Mouse (Mus musculus) hindbrain, embryonic 12.5 days (tissue): ENCODE measurements around the gene Degs2. TPM values are rescaled to one million over a fixed set of nuclear protein-coding genes. Genes with fewer than 3 reads are reported as not detected.
"Not testable (repeated sequence)": the region's sequence is repeated elsewhere in the genome, so short reads cannot be mapped to it uniquely, and the experiment has no call there.

Experiments
- ATAC-seq: fragments of 200-750 bp; cut with Nextera tagmentation; 2 replicates; pipeline ENCODE4 v1.8.0; 2017; ENCODE audit warnings: moderate TSS enrichment; ENCODE audit not compliant: low FRiP score
- H3K27ac ChIP-seq: fragments of 300-500 bp; sonication (generic); 2 replicates; pipeline ENCODE4 v1.5.1; 2016; ENCODE audit warnings: mild to moderate bottlenecking
- H3K27me3 ChIP-seq: fragments of 300-500 bp; sonication (generic); 2 replicates; pipeline ENCODE4 v1.6.1; 2016; ENCODE audit warnings: mild to moderate bottlenecking
- H3K36me3 ChIP-seq: fragments of 300-500 bp; sonication (generic); 2 replicates; pipeline ENCODE4 v1.6.1; 2016; ENCODE audit warnings: mild to moderate bottlenecking
- H3K4me1 ChIP-seq: fragments of 300-500 bp; sonication (generic); 2 replicates; pipeline ENCODE4 v1.6.1; 2016
- H3K4me2 ChIP-seq: fragments of 300-500 bp; sonication (generic); replicated peaks from 2 replicates; pipeline ENCODE4 v1.6.1; 2016; ENCODE audit warnings: mild to moderate bottlenecking
- H3K4me3 ChIP-seq: fragments of 300-500 bp; sonication (generic); 2 replicates; pipeline ENCODE4 v1.5.1; 2016; ENCODE audit warnings: mild to moderate bottlenecking
- H3K9ac ChIP-seq: fragments of 300-500 bp; sonication (generic); 2 replicates; pipeline ENCODE4 v1.6.1; 2016; ENCODE audit warnings: mild to moderate bottlenecking, moderate library complexity
- H3K9me3 ChIP-seq: fragments of 300-500 bp; sonication (generic); replicated peaks from 2 replicates; pipeline ENCODE4 v1.6.1; 2016; ENCODE audit warnings: mild to moderate bottlenecking
- WGBS: fragments of 180-500 bp; shearing (Covaris S2); methylation state at CpG from one replicate; pipeline ENCODE4 v1.1.7; 2016; 5-methylcytosine and 5-hydroxymethylcytosine counted together
- polyA plus RNA-seq: library from polyadenylated mRNA; unstranded; fragments of >200 nt; fragmentation: Nextera tagmentation; extraction: Ambion mirVana; gene quantifications from 2 replicates; pipeline ENCODE4 v1.2.1, GENCODE M21; 2016

The Degs2 gene
- polyA plus RNA-seq, 1 experiment from 2014 or later: 2.2 TPM

DNA sequence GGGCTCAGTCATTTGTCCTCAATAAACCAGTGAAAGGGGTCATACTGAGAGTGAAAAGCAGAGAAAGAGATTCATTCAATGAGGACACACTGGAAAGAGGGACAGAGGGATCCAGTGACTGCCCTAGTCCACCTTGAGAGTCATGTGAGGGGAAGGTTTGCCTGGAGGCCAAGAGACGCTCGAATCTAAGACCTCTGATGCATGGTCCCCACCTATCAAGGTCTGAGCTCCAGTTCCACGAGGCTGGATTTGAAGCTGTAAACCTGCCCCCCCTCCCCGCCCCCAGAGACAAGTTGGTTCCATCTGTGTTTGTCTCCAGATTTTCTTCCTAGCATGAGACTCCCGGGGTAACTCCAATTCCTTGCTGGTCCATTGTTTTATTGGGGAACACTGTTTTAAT lies 13.7 kb upstream of the Degs2 start:
- WGBS: 80% methylated on average over 5 of the region's 5 CpGs
- no peak overlapping the region for H3K4me3 ChIP-seq

DNA sequence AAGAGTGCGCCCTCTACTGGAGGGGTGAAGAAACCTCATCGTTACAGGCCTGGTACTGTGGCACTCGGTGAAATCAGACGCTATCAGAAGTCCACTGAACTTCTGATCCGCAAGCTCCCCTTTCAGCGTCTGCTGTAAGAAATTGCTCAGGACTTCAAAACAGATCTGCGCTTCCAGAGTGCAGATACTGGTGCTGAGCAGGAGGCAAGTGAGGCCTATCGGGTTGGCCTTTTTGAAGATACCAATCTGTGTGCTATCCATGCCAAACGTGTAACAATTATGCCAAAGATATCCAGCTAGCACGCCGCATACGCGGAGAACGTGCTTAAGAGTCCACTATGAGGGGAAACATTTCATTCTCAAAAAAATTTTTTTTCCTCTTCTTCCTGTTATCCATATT lies 11.9 kb upstream of the Degs2 start:
- H3K4me3 ChIP-seq, ATAC-seq, H3K4me2 ChIP-seq, H3K9me3 ChIP-seq, H3K36me3 ChIP-seq, H3K4me1 ChIP-seq, H3K9ac ChIP-seq, H3K27me3 ChIP-seq, H3K27ac ChIP-seq: not testable (repeated sequence)
- 96% methylated on average over 14 of the region's 14 CpGs for WGBS

More for the DNA sequence above, 13.7 kb upstream of the Degs2 start:
- H3K36me3 ChIP-seq: no peaks in the 10 kb centered on the region
- H3K4me1 ChIP-seq: no peaks in the 10 kb centered on the region
- H3K9me3 ChIP-seq: no peaks in the 10 kb centered on the region
- H3K27ac ChIP-seq: no peak overlapping the region
- no peak overlapping the region for H3K4me2 ChIP-seq
- no peaks in the 10 kb centered on the region for H3K27me3 ChIP-seq
- no peak overlapping the region for H3K9ac ChIP-seq
- no peak for ATAC-seq

DNA sequence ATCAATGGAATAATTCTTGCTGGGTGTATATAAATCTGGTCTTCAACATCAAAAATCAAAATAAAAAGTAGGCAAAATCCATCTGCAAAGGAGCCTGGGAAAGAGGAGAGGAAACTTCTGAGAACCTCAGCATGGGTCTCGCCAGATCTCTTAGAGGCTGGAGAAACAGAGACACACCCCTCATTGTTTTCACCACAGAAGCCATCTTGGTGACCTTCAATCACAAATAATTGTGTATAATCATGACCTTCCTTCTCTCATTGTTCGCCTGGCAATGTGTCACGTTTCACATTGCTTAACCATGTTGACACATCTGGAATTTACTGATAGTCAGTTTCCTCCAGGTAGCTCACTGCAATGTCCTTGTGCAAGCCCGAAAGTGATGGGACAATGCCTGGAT lies 10.4 kb upstream of the Degs2 start:
- 0 out of 2 replicates have a peak, but pooled peaks cover 2% of the 10 kb centered on the region for H3K4me1 ChIP-seq
- no peak overlapping the region for H3K9ac ChIP-seq
- H3K27me3 ChIP-seq: no peaks in the 10 kb centered on the region
- no peaks in the 10 kb centered on the region for H3K36me3 ChIP-seq
- H3K4me3 ChIP-seq: no peak overlapping the region
- WGBS: 87% methylated on average over 4 of the region's 4 CpGs
- no peak overlapping the region for H3K27ac ChIP-seq
- no peak for ATAC-seq
- H3K9me3 ChIP-seq: no peaks in the 10 kb centered on the region
- H3K4me2 ChIP-seq: no peak overlapping the region

DNA sequence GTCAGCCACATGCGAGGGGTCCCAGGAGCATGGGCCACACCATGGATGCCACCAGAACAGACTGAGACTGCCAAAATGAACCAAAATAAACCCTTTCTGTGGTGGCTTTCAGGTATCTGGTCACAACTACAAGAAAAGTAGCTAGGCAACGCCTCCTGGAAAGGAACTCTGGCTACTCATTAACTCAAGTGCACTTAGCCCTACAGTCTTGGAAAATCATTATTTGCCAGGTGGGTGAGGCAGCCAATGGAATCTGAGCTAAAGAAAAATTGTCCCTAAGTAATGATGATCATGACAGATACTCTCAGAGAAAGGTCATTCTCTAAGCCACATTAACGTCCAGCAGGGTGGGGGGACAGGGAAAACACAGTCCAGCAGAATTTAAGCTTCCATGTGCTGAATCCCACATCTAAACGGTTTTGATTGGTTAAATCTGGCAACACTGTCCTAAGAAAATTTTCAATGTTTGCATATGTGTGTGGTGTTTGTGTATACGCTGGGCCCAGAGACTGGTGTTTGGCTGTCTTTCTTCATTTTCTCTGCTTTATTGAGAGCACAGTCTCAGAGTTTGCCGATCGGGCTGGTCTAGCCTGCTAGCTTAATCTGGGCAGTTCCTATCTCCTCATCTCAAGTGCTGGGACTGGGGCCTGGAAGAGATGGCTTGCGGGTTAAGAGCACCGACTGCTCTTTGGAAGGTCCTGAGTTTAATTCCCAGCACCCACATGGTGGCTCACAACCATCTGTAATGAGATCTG lies 8.9 kb upstream of the Degs2 start:
- H3K4me2 ChIP-seq: no peak overlapping the region
- H3K27me3 ChIP-seq: no peaks in the 10 kb centered on the region
- H3K36me3 ChIP-seq: no peaks in the 10 kb centered on the region
- 83% methylated on average over 9 of the region's 9 CpGs for WGBS
- no peak overlapping the region for H3K4me3 ChIP-seq
- no peaks in the 10 kb centered on the region for H3K9me3 ChIP-seq
- no peak for ATAC-seq
- 0 out of 2 replicates have a peak, but pooled peaks cover 2% of the 10 kb centered on the region for H3K4me1 ChIP-seq
- no peak overlapping the region for H3K27ac ChIP-seq
- H3K9ac ChIP-seq: no peak overlapping the region

DNA sequence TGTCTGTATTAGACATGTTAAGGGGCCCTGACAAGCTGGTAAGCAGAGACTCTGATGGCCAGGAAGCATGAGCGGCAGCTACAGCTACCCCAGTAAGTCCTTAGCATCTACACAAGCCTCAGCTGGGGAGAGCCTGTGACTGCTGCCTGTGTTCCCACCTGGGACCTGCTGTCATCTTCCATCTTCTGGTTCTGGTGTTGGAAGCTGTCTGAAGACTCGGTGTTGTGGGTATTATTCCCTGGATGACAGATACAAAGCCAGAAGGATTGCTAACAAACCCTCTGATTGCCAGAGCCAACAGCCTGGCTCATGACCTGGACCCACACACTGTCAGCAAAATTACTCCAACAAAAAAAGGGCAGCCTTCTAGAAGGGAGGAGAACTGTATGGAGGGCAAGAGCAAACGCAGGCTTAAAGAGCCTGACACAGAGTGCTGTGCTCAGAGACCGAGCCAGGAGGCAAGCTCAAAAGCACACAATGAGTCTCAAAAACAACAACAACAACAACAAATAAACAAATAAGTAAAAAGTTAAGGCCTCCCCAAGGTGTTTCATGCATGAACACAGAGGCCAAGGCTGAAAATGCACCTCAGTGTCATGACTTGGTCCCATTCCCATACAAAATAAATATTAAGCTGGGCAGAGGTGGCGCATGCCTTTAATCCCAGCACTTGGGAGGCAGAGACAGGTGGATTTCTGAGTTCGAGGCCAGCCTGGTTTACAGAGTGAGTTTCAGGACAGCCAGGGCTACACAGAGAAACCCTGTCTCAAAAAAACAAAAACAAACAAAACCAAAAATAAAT lies 8.1 kb upstream of the Degs2 start:
- Histone ChIP-seq H3K36me3 (no peaks in the 10 kb centered on the region), H3K9ac (no peak overlapping the region), H3K27me3 (no peaks in the 10 kb centered on the region), H3K27ac (no peak overlapping the region), H3K4me2 (no peak overlapping the region), H3K9me3 (no peaks in the 10 kb centered on the region), H3K4me3 (no peak overlapping the region), H3K4me1 (0 out of 2 replicates have a peak, but pooled peaks cover 2% of the 10 kb centered on the region)
- 85% methylated on average over 6 of the region's 6 CpGs for WGBS
- no peak for ATAC-seq

DNA sequence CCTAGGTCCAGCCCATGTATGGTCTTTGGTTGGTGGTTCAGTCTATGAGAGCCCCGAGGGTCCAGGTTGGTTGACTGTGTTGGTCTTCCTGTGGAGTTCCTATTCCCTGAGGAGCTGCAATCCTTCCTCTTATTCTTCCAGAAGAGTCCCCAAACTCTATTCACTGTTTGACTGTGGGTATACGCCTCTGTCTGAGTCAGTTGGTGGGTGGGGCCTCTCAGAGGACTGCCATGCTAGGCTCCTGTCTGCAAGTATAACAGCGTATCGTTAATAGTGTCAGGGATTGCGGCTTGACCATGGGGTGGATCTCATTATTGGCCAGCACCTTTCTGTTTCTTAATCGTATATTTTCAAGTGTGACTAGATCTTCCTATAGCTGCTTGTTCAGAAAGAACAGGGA lies 7.3 kb upstream of the Degs2 start:
- H3K9me3 ChIP-seq: no peaks in the 10 kb centered on the region
- H3K36me3 ChIP-seq: no peaks in the 10 kb centered on the region
- H3K4me1 ChIP-seq: 0 out of 2 replicates have a peak, but pooled peaks cover 2% of the 10 kb centered on the region
- no peak overlapping the region for H3K9ac ChIP-seq
- no peak overlapping the region for H3K4me3 ChIP-seq
- no peak for ATAC-seq
- H3K27me3 ChIP-seq: no peaks in the 10 kb centered on the region
- no peak overlapping the region for H3K27ac ChIP-seq
- H3K4me2 ChIP-seq: no peak overlapping the region
- 91% methylated on average over 6 of the region's 6 CpGs for WGBS

DNA sequence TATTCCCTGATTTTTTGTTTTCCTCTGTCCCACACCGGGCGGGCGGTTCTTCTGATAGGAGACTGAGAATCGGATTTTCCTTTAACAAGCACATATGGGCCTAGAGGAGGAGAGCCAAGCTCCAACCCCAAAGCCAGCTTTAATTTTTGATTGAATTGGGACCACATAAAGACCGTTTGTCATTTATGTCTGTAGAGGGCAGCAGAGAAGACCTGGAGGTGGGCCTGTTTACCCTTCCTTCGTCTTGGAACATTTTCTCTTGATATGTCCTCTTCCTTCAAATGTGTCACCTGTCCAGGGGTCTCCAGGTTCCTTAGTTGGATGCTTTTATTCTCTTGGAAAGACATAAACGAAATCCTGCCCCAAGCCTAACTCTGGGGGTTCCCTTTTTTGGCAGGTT lies 4.0 kb upstream of the Degs2 start:
- Histone ChIP-seq H3K27me3 (peaks cover 28% of the 10 kb centered on the region), H3K9me3 (no peaks in the 10 kb centered on the region), H3K4me2 (no peak overlapping the region), H3K36me3 (no peaks in the 10 kb centered on the region), H3K27ac (no peak overlapping the region), H3K9ac (no peak overlapping the region), H3K4me1 (peaks cover 12% of the 10 kb centered on the region), H3K4me3 (no peak overlapping the region)
- WGBS: 50% methylated on average over 7 of the region's 7 CpGs
- ATAC-seq: no peak

DNA sequence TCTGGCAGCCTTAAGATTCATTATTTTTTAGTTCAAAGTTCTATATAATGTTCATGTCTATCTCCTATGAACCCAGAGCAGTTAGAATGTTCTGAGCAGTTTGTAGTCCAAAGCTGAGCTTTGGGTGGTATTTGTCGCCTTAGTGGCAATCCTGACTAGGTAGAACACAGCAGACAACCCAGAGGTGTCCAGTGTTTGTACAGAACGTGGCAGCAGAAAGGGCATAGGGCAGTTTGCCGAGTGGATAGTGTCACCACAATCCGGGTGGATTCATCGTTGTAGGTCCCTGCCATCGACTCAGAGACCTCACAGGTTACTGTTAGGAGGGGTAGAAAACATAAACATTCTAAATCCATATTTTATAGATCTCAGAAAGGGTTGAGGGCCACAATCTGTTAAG lies 3.4 kb upstream of the Degs2 start:
- no peak for ATAC-seq
- H3K27ac ChIP-seq: no peak overlapping the region
- H3K27me3 ChIP-seq: peaks cover 35% of the 10 kb centered on the region
- no peak overlapping the region for H3K9ac ChIP-seq
- no peak overlapping the region for H3K4me2 ChIP-seq
- no peaks in the 10 kb centered on the region for H3K36me3 ChIP-seq
- H3K4me1 ChIP-seq: peaks cover 12% of the 10 kb centered on the region
- H3K9me3 ChIP-seq: no peaks in the 10 kb centered on the region
- 89% methylated on average over 6 of the region's 6 CpGs for WGBS
- no peak overlapping the region for H3K4me3 ChIP-seq

DNA sequence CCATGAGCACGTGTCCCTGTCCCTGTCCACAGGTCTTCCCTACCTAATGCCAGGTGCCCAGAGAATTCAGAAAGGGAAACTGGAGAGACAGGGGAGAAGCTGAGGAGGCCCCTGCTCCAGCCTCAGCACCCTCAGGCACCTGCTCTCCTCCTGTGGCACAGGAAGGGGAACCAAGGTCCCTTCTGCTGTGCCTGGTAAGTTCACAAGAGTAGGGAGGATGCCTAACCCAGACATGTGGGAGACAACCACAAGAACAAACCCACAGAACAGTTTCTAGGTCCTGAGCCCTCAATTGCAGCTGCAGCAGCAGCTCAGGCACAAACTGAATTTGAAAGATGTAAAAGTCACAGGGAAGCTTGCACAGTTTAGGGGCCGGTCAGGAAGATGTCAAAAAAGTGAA lies 894 bp downstream of the Degs2 start:
- WGBS: 60% methylated on average over 2 of the region's 2 CpGs

DNA sequence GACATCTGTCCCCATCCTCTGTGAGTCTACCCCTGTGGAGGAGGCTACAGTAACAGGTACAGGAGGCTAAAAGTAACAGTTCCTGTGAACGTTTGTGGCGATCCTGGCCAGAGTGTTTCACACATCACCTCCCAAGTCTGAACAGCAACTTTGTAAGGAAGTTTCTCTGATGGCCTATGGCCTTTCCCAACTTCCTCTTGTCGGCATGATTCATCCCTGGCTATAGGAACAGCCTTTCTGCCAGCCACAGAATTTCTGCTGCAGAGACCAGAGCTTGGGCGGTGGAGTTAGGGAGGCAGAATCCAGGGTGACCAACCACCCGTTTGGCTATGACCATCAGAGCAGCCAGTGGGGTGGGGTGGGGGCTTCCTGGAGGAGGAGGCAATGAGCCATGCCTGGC lies 2.1 kb downstream of the Degs2 start:
- ATAC-seq: no peak
- 79% methylated on average over 5 of the region's 5 CpGs for WGBS
- no peaks in the 10 kb centered on the region for H3K9me3 ChIP-seq
- H3K27me3 ChIP-seq: peaks cover 44% of the 10 kb centered on the region
- H3K9ac ChIP-seq: no peak overlapping the region
- H3K4me1 ChIP-seq: peaks cover 10% of the 10 kb centered on the region
- no peak overlapping the region for H3K27ac ChIP-seq
- no peak overlapping the region for H3K4me2 ChIP-seq
- no peak overlapping the region for H3K4me3 ChIP-seq
- no peaks in the 10 kb centered on the region for H3K36me3 ChIP-seq

More for the DNA sequence above, 894 bp downstream of the Degs2 start:
- H3K9ac ChIP-seq: no peak overlapping the region
- H3K4me2 ChIP-seq: no peak overlapping the region
- no peaks in the 10 kb centered on the region for H3K36me3 ChIP-seq
- H3K9me3 ChIP-seq: no peaks in the 10 kb centered on the region
- ATAC-seq: no peak
- H3K27me3 ChIP-seq: peaks cover 44% of the 10 kb centered on the region
- no peak overlapping the region for H3K4me3 ChIP-seq
- H3K4me1 ChIP-seq: peaks cover 10% of the 10 kb centered on the region
- H3K27ac ChIP-seq: no peak overlapping the region

DNA sequence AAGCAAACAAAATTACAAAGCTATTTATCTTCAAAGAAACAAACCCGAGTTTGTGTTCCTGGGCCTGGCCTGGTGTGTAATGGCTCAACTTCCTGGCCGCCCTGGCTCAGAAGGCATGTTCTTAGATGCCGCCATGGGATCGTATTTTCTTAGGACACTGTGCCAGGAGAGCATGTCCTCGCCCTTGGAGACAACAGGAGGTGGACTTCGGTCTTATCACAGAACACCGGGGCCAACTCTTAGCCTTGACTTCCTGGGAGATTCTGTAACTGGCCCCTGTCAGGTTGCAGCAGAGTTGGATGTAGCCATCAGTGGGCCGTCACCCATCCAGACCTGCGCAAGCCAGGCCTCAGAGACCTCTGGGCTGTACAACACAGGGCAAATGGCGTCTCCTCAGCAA lies 2.5 kb downstream of the Degs2 start:
- H3K4me1 ChIP-seq: peaks cover 10% of the 10 kb centered on the region
- no peaks in the 10 kb centered on the region for H3K36me3 ChIP-seq
- H3K9ac ChIP-seq: no peak overlapping the region
- WGBS: 87% methylated on average over 10 of the region's 10 CpGs
- peaks cover 44% of the 10 kb centered on the region for H3K27me3 ChIP-seq
- H3K27ac ChIP-seq: no peak overlapping the region
- H3K4me2 ChIP-seq: no peak overlapping the region
- H3K4me3 ChIP-seq: no peak overlapping the region
- H3K9me3 ChIP-seq: no peaks in the 10 kb centered on the region
- ATAC-seq: no peak

DNA sequence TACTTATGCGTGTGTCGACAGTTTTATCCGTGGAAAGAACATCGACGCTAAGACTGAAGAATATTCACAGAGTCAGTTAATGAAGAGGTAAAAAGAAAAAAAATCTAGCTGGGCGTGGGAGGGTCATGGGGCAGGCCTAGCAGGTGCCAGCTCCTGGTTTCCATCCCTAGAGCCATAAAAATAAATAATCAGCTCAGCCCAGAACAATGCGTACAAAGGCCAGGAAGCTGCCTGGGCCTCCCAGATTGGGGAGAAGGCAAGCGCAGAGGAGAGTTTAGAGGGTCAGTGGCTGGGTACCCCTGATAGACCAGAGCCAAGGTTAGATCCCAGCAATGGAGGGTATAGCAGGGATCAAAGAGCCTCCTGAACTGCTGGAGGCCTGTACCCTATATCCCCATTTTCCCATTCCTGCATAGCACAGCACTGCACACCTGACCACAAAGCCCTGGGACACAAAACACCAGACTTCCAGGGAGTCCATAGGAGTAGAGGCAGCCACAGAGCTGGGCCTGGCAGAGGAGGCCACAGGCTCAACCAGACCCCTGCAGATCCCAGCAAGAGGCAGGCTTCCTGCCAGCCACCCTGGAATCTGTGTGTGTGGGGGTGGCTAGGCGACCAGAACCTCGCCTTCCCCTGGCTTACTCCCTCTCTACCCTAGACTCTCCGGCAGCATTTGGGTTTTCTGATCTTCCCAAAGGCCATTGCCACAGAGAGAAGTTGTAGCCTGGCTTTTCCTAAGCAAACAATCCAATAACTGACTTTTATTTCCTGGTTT lies 3.2 kb downstream of the Degs2 start:
- H3K27ac ChIP-seq: no peak overlapping the region
- no peak overlapping the region for H3K4me3 ChIP-seq
- peaks cover 10% of the 10 kb centered on the region for H3K4me1 ChIP-seq
- H3K4me2 ChIP-seq: no peak overlapping the region
- H3K9me3 ChIP-seq: no peaks in the 10 kb centered on the region
- H3K27me3 ChIP-seq: peaks cover 44% of the 10 kb centered on the region
- WGBS: 77% methylated on average over 11 of the region's 11 CpGs
- no peaks in the 10 kb centered on the region for H3K36me3 ChIP-seq
- ATAC-seq: no peak
- no peak overlapping the region for H3K9ac ChIP-seq
